Mouse (Mus musculus) erythroblast, adult 5-6 weeks (primary cell): ENCODE measurements around the gene Sertad2. TPM values are rescaled to one million over a fixed set of nuclear protein-coding genes. Genes with fewer than 3 reads are reported as not detected.

Source experiments
- ATAC-seq: replicated peaks from 2 replicates; pipeline ENCODE4 v1.8.0; 2016; ENCODE audit warnings: moderate number of reproducible peaks, mild to moderate bottlenecking, moderate TSS enrichment, inconsistent platforms; ENCODE audit not compliant: poor library complexity, low FRiP score, severe bottlenecking
- total RNA-seq, 2 experiments: library from RNA; stranded (forward) in 1 of 2; stranded (reverse) in 1 of 2; fragments of 150-400 nt in 1 of 2; fragments of 200-764, 138-1000 nt in 1 of 2; gene quantifications; 2 replicates each; pipeline versions ENCODE4 v1.2.3 to v1.2.4; 2015 to 2017; ENCODE audit warnings: low replicate concordance in 2 of 2

Gene Sertad2
- total RNA-seq, 2 experiments from 2014 or later: 113 to 159 TPM

DNA sequence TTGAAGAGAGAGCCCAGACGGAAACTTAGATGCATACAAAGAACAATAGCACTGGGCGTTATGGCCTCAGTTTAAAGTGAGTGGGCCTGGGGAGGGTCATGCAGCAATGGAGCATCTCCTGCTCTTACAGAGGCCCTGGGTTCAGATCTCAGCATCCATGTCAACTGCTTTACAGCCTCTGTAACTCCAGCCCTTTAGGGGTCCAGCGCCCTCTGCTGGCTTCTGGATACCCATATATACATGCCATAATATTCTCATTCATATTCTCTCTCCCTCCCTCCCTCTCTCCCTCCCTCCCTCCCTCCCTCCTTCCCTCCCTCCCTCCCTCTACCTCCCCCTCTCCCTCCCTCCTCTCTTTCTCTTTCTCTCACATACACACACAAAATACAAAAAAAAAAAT lies 49.0 kb downstream of the Sertad2 start:
- ATAC-seq: 0 out of 2 replicates have a peak, but pooled peaks have one; percentile 44

DNA sequence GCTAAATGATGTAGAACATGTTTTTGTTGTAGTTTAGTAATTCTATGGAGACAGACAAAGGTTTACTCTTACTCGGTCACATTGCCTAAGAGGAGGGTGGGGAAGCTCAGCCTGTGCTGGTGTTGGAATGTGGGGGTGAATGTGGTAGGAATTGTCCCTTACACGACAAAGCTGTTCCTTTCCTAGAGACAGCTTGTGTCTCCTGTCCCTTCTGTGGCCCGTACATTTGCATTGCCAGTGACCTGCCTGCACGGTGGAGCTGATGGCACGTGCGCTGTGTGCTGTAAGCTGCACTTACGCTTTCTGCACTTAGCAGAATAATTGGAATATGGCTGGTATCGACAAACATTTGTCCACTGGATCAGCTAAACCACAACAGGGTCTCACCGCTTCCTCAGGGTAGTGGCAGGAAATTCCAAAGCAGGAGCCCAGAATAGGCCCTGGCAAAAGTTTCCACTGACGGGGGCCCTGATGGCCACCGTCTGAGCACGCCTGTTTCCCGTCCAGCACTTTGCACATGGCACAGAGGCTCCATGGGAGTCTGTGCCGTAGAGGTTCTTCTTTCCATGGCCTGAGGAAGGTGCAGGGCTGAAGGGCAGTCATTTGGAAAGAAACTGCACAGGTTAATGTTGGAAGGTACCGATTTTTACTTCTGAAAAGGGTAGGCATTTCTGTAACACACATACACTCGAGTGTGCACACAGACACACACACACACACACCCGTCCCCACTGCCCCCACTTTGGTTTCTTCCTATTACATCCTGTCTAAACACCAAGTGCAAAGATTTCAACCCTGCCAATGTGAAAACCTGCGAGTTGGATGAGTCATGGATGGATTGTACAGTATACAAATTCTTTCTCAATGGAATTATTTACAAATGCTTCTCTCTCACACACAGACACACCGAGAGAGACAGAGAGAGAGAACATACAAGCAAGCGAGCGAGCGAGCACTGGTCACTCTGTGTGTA lies 51.5 kb downstream of the Sertad2 start:
- 0 out of 2 replicates have a peak, but pooled peaks have one; percentile 51 for ATAC-seq

DNA sequence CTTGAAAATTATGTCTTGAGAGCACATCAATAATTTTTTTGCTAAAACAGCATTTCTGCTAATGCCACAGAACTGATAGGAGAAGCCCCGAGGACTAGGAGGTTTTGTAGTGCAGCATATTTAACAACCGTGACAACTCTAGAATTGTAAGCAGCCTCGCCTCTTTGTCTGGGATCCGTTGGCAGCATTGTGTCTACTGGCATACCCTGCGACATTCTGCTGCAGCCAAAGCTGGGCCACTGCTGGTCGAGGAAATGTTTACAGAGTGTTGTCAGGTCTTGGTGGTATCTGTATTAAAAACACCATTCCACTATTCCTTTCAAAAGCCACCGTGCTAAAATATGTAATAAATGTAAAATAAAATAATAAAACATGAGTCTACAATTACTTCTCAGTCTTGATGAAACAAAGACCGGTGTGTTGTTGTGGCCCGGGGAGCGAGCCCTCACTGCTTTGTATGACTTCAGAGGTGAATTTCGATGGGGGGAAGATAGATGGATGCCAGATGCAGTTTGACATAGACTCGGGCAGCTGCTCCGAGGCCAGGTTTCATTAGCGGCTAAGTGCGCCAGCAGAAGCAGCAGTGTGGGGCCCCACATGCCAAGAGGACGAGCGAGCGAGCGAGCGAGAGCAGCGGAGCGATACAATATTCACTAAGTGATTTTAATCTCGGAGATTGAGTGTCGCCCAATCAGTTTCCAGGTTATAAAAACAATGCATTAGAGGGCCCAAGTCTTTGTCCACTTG lies 60.2 kb downstream of the Sertad2 start:
- ATAC-seq: no peak

DNA sequence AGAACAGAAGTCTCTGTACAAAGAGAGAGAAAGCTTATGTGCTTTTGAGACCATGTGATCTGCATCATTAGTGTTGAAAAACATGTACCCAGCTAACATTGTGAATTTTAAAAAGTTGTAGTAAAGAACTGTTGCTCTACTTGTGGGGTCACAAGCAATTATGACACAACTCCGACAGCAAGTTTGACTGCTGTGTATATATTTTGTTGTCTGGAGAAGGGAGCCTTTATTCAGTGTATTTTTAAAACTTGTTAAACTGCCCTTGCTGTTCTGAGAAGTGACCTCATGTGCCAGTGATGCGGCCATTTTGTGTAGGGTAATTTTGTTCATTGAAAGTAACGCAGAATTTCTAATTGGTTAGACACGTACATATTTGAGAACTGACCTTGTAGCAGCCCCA lies 61.1 kb downstream of the Sertad2 start:
- no peak for ATAC-seq

DNA sequence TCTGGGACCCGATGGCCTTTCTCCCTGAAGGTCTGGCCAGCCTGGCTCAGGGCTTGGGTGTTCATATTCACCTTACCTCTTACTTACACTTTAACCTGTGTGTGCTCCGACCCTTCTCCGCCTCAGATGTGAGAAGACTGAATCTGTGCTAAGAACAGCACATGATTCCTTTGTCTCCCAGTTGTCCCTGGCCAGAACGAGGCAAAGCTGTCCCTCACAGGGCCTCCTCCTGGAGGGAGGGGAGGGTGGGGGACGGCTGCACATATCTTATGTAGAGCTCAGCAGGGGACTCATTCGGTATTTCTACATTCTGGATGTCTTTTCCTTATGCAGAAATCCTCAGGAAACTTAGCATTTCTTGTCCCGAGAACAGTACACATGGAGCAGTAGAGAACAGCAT lies 62.6 kb downstream of the Sertad2 start:
- no peak for ATAC-seq

DNA sequence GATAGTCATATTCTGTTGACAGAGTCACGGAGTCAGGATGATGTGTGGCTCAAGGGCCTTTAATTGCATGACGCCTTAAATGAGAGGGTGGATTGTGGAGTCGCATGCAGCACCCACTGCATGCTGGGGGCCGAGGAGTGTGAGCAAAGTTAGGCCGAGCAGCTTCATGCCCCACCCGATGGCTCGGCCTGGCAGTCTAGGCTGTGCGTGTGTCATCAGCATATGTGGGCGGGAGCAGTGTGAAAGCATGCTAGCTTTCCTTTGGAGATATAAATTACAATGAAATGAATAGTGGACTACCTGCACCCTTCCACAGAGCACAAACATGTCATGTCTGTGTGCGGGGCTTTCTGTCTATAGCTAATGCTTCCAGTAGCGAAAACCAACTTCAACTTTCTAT lies 65.4 kb downstream of the Sertad2 start:
- no peak for ATAC-seq

DNA sequence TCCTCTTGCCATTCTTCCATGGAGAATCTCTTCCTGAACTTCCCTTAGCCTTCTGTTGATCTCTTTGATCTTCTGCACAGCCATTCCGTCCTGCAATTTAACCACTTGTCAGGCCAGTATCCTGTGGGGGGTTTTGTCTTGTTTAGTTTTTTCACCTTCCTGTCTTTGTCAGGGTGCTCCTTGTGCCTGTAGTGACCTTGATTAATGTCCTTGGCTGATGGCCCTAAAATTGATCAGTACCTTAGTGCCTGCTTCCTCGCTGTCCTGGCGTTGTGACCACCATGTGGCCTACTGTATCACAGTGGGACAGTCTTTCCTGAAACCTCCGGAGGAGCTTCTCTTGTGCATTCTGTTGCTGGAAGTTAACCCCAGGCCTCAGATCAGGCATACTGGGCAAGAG lies 70.2 kb downstream of the Sertad2 start:
- no peak for ATAC-seq

DNA sequence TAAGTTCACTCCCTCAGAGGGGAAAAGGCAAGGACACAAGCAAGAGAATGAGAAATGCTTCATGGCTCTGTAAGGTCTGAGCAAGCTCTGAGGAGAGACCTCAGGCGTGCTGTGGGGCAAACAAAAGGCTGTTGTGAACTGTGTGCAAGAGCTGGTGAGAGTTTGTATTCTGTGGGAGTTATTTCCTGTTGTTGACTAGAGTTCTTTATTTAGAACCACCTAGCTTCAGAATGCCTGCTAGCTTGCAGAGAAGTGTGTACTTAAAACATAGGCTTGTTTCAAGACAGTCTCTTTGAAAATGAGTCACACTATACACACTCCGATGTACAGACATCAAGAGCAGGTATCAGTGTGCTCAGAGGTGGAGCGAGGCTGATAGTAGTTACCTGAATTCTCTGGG lies 73.0 kb downstream of the Sertad2 start:
- no peak for ATAC-seq

DNA sequence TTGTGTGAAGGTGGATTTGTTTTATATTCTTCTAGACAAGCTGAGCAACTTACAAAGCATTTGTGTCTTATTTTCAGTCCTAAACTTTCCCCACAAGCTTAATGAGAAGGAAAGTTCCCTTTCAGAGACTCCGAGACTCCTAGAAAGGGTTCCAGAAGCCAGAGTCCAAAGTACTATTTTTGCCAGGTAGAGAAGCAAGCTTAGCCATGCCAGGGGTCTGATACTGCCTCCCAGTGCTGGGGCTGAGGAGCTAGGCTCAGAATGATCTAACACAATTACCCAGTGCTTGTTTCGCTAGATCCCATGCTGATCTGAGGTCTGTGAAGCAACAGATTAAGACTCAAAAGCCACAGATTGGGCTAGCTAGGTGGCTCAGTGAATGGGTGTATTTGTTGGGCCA lies 84.1 kb downstream of the Sertad2 start:
- no peak for ATAC-seq

DNA sequence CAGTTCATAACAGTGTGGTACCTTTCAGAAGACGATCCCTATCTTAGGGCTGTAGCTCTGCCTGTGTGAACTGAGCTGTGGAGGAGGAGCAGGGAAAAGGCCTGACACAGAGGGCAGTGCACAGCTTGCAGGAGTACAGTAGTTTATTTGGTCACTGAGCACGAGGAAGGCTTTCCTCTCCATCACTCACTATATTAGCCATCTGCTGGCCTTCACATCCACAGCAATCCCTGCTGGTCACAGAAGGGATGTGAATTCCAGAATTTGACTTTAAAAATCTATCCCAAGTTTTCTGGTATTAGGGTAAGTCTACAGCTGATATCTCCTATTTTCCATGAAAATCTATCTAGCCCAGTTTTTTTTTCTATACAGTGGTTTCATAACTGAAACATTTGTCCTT lies 85.2 kb downstream of the Sertad2 start:
- ATAC-seq: no peak

DNA sequence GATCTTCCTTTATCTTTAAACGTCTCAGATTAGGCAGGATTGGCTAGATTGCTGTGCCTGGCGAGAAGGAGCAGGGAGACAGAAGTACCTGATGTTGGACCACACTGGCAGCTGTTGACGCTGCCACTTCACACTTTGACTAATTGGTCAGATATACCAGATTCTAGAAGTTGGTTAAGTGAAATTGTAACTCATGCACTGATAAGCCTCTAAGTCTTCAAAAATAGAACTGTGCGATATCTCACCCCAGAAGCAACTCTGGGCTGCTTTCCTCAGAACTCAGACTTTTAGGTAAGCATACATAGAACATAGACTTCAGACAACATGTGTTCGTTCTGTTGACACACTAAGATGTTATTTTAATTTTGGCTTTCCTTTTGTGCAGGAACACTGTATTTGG lies 86.6 kb downstream of the Sertad2 start:
- no peak for ATAC-seq

DNA sequence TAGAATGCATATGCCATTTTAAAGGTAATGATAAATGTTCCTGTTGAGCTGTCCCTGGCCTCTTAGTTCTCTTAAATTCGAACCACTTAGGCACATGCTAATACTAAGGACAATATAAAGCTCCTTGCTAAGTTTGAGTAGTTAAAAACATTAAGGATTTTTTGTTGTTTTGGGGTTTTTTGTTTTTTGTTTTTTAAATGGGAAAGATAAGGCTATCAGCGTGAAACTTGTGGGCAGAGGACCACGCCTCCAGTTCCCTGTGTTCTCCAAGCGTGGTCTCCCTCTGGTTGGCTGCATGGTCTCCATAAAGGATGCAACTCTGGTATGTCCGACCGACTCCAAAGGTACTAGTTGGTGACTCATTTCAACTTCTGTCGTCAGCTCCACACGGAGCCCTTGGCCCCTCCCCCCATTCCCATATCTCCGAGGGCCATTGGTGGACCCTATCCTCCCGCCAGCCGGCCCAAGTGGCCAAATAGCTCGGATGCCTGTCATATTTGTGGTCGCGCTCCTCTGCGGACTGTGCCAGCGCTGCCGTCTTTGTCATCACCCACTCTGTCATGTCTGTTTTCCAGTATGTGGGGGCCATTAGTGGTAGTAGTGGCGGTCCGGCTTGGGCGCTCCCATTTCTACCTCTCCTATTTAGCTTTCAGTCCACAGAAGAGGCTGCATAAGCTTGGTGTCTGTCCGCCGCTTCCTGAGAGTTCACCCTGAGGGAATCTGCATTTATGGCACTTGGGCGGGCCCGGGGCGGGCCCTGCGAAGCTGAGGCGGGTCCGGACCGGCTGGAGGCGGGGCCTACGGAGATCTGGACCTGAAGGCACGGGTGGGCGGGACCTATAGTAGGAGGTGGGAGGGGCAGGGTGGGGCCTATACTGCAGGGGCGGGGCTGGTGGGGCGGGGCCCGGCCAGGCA lies 88.2 kb downstream of the Sertad2 start:
- ATAC-seq: peak; percentile 73

DNA sequence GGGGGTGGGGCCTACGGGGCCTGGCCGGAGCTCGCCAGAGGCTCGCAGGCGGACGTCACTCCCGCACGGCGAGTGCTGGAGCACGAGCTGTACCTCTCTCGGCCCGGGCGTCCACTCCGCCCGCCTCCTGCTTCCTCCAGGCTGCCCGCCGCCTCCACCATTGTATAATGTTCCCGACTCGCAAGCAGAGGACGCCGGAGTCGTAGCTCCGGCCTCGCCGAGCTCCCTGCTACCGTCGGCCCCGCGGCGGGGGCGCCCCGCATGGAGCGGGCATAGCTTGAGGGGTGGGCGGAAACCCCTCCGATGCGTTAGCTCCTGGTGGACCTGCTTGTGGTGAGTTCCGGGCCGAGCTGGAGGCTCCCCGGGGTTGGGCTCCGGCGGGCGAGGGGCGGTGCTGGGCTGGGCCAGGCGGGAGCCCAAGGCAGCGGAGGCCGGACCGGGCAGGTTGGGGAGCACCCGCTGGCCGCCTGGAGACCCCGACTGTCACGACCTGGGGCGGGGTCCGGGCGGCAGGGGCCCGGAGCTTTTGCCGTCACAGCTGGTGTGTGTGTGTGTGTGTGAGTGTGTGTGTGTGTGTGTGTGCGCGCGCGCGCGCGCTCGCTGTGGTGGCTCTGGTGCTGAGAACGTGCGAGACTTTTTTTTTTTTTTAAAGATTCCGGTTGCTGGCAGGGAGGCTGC lies 89.0 kb downstream of the Sertad2 start:
- ATAC-seq: peak; percentile 58

DNA sequence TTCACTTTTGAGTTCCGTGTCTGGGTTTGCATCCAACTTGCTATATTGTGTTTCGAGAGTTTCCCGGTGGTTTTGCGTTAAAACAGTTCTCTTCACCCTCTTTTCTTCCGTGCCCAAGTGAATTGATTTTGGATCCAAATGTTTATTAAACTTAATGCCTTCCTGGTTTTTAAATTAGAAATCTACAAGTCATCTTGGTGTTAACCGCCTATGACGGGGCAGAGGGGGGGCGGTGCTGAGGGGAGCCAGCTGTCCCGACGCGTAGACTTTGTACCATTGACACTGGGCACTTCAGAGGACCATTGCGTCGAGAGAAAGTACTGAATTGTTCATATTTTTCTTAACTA lies 89.5 kb downstream of the Sertad2 start:
- ATAC-seq: peak; percentile 61

DNA sequence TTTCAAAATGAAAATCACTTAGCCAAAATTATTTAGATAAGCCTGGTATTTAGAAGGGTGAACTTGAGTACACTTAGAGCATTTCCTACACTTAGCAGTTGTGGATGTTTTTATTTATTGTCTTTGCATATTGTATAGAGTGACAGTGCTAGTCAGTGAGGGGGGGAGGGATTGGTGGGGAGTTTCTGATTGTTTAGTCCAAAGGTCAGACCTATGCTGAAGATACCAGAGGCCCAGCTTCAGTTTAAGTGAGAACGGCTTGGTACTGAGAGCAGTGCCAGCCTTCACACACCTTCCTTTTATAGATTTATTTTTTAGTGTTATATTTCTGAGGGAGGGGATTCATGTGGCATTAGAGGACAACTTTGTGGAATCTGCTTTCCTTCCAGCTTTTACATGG lies 91.5 kb downstream of the Sertad2 start:
- ATAC-seq: no peak

DNA sequence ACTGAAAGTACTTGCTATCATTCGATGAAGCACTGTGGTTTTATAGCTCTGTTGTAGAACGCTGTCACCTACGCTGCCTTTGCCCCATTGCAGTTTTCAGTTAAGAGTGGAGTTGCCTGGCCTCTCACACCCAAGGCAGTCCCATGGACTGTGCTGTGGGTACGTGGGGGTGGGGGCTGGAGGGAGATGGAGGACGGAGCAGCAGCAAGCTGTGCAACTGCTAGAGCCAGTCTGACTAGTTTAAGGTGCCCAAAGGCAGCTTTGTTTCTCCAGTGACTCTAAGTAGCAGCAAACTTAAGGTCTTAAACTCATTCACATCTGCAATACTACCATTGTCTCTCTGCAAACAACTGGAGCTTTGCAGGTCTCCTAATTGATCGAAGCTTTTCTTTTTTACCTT lies 92.6 kb downstream of the Sertad2 start:
- no peak for ATAC-seq

DNA sequence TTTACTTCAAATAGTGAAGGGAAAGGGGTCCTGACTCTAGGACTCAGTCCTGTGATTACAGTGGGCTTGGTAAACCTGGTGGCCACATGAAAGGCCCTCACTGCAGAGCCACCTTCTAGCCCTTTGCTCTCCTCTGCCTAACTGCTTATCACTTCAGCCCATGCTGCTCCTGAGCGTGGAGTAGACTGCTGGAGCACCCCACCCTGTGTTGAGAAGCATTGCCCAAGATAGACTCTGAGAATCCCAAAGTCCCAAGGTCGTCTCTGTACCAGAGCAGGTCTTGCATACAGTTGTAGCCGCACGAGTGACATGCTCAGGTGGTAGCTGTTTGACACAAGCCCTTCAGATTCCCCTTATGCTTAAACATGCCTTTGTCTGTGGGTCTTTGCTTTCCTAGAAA lies 93.1 kb downstream of the Sertad2 start:
- peak; percentile 70 for ATAC-seq

DNA sequence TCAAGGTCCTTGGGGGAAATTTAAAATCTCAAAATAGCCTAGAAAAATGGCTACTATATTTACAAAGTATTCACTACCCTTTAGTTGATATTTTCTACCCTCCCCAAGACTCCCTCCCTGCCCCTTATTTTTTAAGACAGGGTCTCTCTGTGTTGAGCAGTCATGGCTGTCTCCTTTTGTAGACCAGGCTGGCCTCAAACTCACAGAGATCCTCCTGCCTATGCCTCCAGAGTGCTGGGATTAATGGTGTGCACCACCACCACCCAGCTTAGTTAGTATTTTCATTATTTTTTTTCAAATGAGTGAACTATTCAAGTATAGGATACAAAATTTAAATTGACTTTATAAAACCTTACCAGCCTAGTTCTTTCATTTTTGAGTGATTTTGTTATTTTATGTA lies 94.0 kb downstream of the Sertad2 start:
- no peak for ATAC-seq

DNA sequence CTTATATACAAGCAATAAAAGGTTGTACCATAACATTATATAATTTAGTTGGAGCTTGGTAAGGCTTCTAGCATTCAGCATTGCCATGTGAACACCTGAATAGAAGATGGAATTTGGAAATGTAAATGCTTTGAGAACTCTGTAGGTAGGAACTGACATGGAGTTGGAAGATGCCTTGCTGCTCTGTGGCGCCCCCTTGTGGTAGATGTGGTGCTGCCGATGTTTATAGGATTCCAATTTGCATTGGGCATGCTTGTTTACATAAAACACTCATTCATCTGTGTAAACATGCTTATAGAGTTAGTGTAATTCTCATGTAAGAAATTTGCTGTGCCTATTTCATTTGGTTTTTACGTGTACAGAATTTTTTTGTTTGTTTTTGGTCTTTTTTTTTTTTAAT lies 95.8 kb downstream of the Sertad2 start:
- peak; percentile 47 for ATAC-seq
